Mouse (Mus musculus): ENCODE data around the gene Krt7.
A peak's percentile ranks its signal among the peaks of the same experiment; 100 is the strongest.

- no peak for TF ChIP-seq POLR2A (IDR thresholded peaks at IDR 0.05; ENCODE audit: insufficient read depth, low read length)
- peak; percentile 57 for TF ChIP-seq CTCF (IDR thresholded peaks at IDR 0.05; ENCODE audit: low read depth, low read length)
- no peak for TF ChIP-seq EP300 (IDR thresholded peaks at IDR 0.05; ENCODE audit: insufficient read depth, low read depth, low read length)
These were observed 48.4 kb downstream of the Krt7 start for GRCm38 (mm10) chr15:101459283-101459682.

Measured in ES-Bruce4 (cell line).